Mouse (Mus musculus) lung, adult 2 months (tissue): ENCODE data around the gene Gfra1. TPM values are rescaled to one million over a fixed set of nuclear protein-coding genes. Genes with fewer than 3 reads are reported as not detected.

ENCODE experiments used
- DNase-seq: peaks from one replicate; pipeline ENCODE4 v3.0.0; 2022
- H3K4me1 ChIP-seq: fragments of 200-500 bp; 2 replicates; pipeline ENCODE4 v1.6.1; 2011; ENCODE audit warnings: low read length; ENCODE audit not compliant: control insufficient read depth, insufficient read depth
- H3K4me3 ChIP-seq: fragments of 200-500 bp; replicated peaks from 2 replicates; pipeline ENCODE3; 2011; ENCODE audit warnings: low read depth, mild to moderate bottlenecking, control low read depth, low read length; ENCODE audit errors: extremely low read depth
- CTCF ChIP-seq: fragments of 200-500 bp; IDR thresholded peaks from 2 replicates; pipeline ENCODE4 v1.5.1; 2011; ENCODE audit warnings: mild to moderate bottlenecking, low read length, control low read depth; ENCODE audit not compliant: insufficient read depth
- POLR2A ChIP-seq: fragments of 200-500 bp; IDR thresholded peaks from 2 replicates; pipeline ENCODE4 v1.6.1; 2011; ENCODE audit warnings: low read depth, mild to moderate bottlenecking, control low read depth, low read length, borderline replicate concordance; ENCODE audit errors: extremely low read depth
- WGBS: fragments of 180-500 bp; shearing (Covaris S2); methylation state at CpG from one replicate; pipeline ENCODE4 v1.1.7; 2018; 5-methylcytosine and 5-hydroxymethylcytosine counted together
- polyA plus RNA-seq: library from polyadenylated mRNA; depleted of rRNA; stranded (reverse); fragments of >200 nt; gene quantifications from 2 replicates; pipeline ENCODE4 v1.2.3, GENCODE M21; 2012

Gene Gfra1
- polyA plus RNA-seq, 1 experiment, result 7.8 TPM

GRCm38 (mm10) chr19:58314631-58315030, 141.1 kb downstream of the Gfra1 start:
- no peak for DNase-seq
- 84% methylated on average over 5 of the region's 5 CpGs for WGBS
- TF ChIP-seq POLR2A, result no peak
- no peak for TF ChIP-seq CTCF
- Histone ChIP-seq H3K4me3 (no peak overlapping the region), H3K4me1 (no peaks in the 10 kb centered on the region)

DNA sequence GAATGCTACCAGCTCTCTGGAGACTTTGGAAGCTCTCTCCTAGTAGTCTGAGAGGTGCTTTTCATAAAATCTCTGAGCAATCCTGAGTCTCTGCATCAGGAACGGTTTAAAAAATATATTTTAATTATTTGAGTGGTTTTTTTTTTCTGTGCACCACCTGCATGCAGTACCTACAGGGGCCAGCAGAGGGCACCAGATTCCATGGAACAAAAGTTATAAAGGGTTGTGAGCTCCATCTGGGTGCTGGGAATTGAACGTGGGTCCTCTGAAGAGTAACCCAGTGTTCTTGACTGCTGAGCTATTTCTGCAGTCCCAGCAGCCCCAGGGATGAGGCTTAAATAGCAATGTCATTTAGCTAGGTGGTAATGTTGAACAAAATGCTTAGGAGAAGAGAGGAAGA, 141.9 kb downstream of the Gfra1 start:
- Histone ChIP-seq H3K4me1 (no peaks in the 10 kb centered on the region), H3K4me3 (no peak overlapping the region)
- peak; percentile 8; the same call in 1 of the 2 replicates for TF ChIP-seq CTCF
- TF ChIP-seq POLR2A, result no peak
- DNase-seq, result no peak
- WGBS, result 84% methylated on average over 2 of the region's 2 CpGs

GRCm38 (mm10) chr19:58312492-58312891, 143.2 kb downstream of the Gfra1 start:
- no peak for TF ChIP-seq POLR2A
- no peak for TF ChIP-seq CTCF
- H3K4me1 ChIP-seq, result no peaks in the 10 kb centered on the region
- 54% methylated on average over 2 of the region's 2 CpGs for WGBS
- DNase-seq, result no peak
- H3K4me3 ChIP-seq, result no peak overlapping the region

GRCm38 (mm10) chr19:58310334-58311315, 145.1 kb downstream of the Gfra1 start:
- DNase-seq, result no peak
- 55% methylated on average over 12 of the region's 12 CpGs for WGBS
- Histone ChIP-seq H3K4me1 (no peaks in the 10 kb centered on the region), H3K4me3 (no peak overlapping the region)
- no peak for TF ChIP-seq CTCF
- TF ChIP-seq POLR2A, result no peak

- no peak for TF ChIP-seq CTCF
- Histone ChIP-seq H3K4me1 (no peaks in the 10 kb centered on the region), H3K4me3 (no peak overlapping the region)
- 72% methylated on average over 14 of the region's 14 CpGs for WGBS
- no peak for DNase-seq
Observed at GRCm38 (mm10) chr19:58309620-58310275, 146.0 kb downstream of the Gfra1 start.

DNA sequence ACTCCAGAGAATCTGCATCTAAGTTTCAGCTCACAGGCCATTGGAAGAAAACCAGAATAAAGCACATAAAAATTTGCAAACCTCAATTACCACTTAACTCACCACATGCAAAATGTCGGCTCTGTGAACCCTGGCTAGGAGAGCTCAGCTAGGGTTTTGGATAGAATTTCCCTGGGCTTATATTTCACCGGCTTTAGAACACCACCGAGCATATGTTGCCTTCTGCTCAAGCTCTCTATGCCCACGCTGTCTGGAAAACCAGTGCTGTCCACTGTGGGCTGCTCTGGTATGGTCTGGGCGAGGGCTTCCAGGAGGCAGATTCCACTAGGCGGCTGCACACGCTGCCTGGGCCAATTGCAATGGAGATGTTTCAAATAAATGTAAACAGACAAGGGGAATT, 154.6 kb downstream of the Gfra1 start:
- Histone ChIP-seq H3K4me3 (no peak overlapping the region), H3K4me1 (no peaks in the 10 kb centered on the region)
- TF ChIP-seq CTCF (no peak), POLR2A (no peak)
- DNase-seq, result no peak
- WGBS, result 80% methylated on average over 7 of the region's 7 CpGs

- no peaks in the 10 kb centered on the region for H3K4me1 ChIP-seq
- DNase-seq, result no peak
- WGBS, result 78% methylated on average over 2 of the region's 2 CpGs
- no peak overlapping the region for H3K4me3 ChIP-seq
- TF ChIP-seq POLR2A (no peak), CTCF (no peak)
Observed at GRCm38 (mm10) chr19:58297926-58298325, 157.8 kb downstream of the Gfra1 start.

- TF ChIP-seq CTCF (no peak), POLR2A (no peak)
- DNase-seq, result no peak
- 37% methylated on average over 7 of the region's 7 CpGs for WGBS
Observed at GRCm38 (mm10) chr19:58296842-58297190, 158.9 kb downstream of the Gfra1 start.

DNA sequence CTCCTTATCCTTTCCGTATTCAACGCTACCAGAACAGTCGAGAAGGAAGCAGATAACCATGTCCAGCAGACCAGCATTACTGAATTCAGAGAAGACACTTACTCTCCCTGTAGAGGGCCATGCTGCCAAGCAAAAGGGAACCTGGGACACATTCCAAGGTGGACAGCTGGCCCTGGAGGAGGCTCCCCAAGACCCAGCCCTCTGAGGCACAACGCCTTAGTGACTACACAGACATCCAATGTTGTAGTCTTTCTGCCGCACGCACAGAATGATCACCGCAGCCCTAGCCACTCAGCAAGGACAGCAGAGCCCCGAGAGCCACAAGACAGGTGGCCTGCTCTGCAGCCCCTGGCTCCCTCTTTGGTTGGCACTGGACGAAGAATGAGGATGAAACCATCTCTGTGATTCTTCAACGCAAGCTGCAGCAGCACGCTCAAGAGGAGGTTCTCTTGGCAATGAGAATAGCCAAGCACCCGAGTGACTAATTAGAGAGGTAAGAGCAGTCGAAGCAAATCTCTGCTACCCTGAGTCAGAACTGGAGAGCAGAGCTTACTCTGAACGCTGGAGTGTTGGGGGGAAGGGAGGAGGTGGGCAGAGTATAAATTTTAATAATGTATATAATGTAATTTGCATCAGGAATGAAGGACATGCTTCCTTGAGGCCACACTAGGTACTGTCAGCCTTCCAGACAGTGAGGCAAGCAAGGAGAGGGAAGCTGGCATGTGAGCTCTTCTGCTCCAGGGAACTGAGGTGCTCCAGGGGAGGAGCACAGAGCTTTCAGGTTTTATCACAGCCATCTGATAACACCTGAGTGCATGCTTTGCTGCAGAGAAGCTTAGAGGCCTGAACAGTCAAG, 159.5 kb downstream of the Gfra1 start:
- 74% methylated on average over 14 of the region's 14 CpGs for WGBS
- Histone ChIP-seq H3K4me1 (no peaks in the 10 kb centered on the region), H3K4me3 (no peak overlapping the region)
- TF ChIP-seq CTCF, result no peak
- TF ChIP-seq POLR2A, result no peak
- DNase-seq, result no peak

More at GRCm38 (mm10) chr19:58296842-58297190, 158.9 kb downstream of the Gfra1 start:
- Histone ChIP-seq H3K4me3 (no peak overlapping the region), H3K4me1 (no peaks in the 10 kb centered on the region)
